Mouse (Mus musculus) neural tube, embryonic 13.5 days (tissue): ENCODE results near the gene Spata5. TPM values are rescaled to one million over a fixed set of nuclear protein-coding genes. Genes with fewer than 3 reads are reported as not detected.

ENCODE experiments used
- ATAC-seq: fragments of 200-750 bp; cut with Nextera tagmentation; 2 replicates; pipeline ENCODE4 v1.8.0; 2017; ENCODE audit warnings: low read depth, mild to moderate bottlenecking, moderate TSS enrichment, moderate library complexity
- H3K27ac ChIP-seq: fragments of 300-500 bp; sonication (generic); replicated peaks from 2 replicates; pipeline ENCODE4 v1.5.1; 2015; ENCODE audit warnings: moderate library complexity, mild to moderate bottlenecking, inconsistent platforms
- H3K27me3 ChIP-seq: fragments of 300-500 bp; sonication (generic); 2 replicates; pipeline ENCODE4 v1.6.1; 2015; ENCODE audit warnings: mild to moderate bottlenecking, inconsistent platforms
- H3K36me3 ChIP-seq: fragments of 300-500 bp; sonication (generic); 2 replicates; pipeline ENCODE4 v1.6.1; 2015; ENCODE audit warnings: mild to moderate bottlenecking, inconsistent platforms
- H3K4me1 ChIP-seq: fragments of 300-500 bp; sonication (generic); replicated peaks from 2 replicates; pipeline ENCODE4 v1.6.1; 2015; ENCODE audit warnings: inconsistent platforms
- H3K4me2 ChIP-seq: fragments of 300-500 bp; sonication (generic); 2 replicates; pipeline ENCODE4 v1.6.1; 2015; ENCODE audit warnings: inconsistent platforms, mild to moderate bottlenecking, moderate library complexity
- H3K4me3 ChIP-seq: fragments of 300-500 bp; sonication (generic); 2 replicates; pipeline ENCODE4 v1.5.1; 2015; ENCODE audit warnings: mild to moderate bottlenecking, inconsistent platforms
- H3K9ac ChIP-seq: fragments of 300-500 bp; sonication (generic); 2 replicates; pipeline ENCODE4 v1.6.1; 2015; ENCODE audit warnings: moderate library complexity, mild to moderate bottlenecking, inconsistent platforms
- H3K9me3 ChIP-seq: fragments of 300-500 bp; sonication (generic); 2 replicates; pipeline ENCODE4 v1.6.1; 2016; ENCODE audit warnings: inconsistent platforms
- WGBS: fragments of 180-500 bp; shearing (Covaris S2); methylation state at CpG from one replicate; pipeline ENCODE4 v1.1.7; 2015; 5-methylcytosine and 5-hydroxymethylcytosine counted together
- polyA plus RNA-seq: library from polyadenylated mRNA; unstranded; fragments of >200 nt; fragmentation: Nextera tagmentation; extraction: Ambion mirVana; gene quantifications from 2 replicates; pipeline ENCODE4 v1.2.1, GENCODE M21; 2015

The Spata5 gene
- polyA plus RNA-seq, 1 experiment from 2014 or later = 32.6 TPM

DNA sequence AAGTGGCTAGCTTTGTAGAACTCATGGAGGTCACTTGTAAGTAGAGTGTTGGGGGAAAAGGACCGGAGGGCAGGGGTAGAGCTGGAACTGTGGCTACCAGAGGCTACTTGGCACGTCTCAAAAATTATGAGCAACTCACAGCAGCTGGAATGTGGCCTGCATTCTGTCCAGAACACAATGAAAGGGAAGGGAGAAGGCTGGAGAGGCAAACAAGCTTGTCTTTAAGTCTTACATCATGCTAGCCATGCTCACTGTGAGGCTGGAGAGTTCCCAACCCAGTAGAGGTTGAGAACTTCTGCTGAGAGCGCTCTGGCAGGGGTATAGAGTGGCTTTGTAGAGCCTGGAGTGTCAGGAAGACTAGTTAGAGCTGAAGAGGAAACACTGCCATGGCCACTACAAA lies 22.1 kb upstream of the Spata5 start:
- Histone ChIP-seq H3K9ac (no peak overlapping the region), H3K36me3 (no peaks in the 10 kb centered on the region), H3K9me3 (no peaks in the 10 kb centered on the region), H3K27me3 (no peaks in the 10 kb centered on the region), H3K4me3 (no peak overlapping the region), H3K4me1 (no peaks in the 10 kb centered on the region; the same call in 1 of the 2 replicates), H3K4me2 (no peak overlapping the region), H3K27ac (no peak overlapping the region)
- ATAC-seq = no peak
- WGBS = 84% methylated on average over 3 of the region's 3 CpGs

DNA sequence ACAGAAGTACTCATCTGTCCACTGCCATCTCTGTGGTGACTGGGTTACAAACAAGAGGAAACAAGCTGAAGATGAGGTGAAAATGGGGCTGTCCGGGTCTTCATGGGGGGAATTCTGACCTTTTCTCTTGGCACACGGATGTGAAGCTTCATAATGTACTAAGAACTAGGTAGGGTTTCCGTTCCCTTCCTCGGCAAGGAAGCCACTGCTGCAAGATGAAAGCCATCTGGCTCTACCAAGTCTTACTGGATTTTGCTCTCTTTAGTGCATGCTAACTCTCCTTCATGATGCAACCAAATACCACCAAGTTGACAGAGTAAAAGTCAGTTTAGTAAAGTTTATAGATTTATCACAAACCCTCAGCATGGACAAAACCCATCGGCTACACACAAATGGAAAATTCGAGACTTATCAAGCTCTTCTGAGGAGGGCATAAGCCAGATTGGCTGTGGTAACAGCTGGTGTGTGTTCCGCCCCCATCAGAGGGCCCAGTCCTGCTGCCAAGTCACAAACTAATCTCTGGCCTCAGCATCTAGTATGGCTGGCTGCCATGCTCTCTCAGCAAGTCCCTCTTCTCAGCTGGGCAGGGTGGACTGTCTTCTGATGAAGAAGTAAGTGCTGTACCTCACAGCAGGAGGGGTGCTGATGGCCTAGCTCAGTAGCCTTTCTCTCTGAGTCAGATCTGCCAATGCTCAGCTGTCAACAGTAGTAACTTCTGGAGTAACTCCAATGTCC lies 20.9 kb upstream of the Spata5 start:
- no peaks in the 10 kb centered on the region for H3K27me3 ChIP-seq
- no peaks in the 10 kb centered on the region; the same call in 1 of the 2 replicates for H3K4me1 ChIP-seq
- H3K27ac ChIP-seq = no peak overlapping the region
- no peaks in the 10 kb centered on the region for H3K36me3 ChIP-seq
- no peaks in the 10 kb centered on the region for H3K9me3 ChIP-seq
- no peak for ATAC-seq
- 92% methylated on average over 7 of the region's 7 CpGs for WGBS
- no peak overlapping the region for H3K9ac ChIP-seq
- no peak overlapping the region for H3K4me3 ChIP-seq
- H3K4me2 ChIP-seq = no peak overlapping the region

DNA sequence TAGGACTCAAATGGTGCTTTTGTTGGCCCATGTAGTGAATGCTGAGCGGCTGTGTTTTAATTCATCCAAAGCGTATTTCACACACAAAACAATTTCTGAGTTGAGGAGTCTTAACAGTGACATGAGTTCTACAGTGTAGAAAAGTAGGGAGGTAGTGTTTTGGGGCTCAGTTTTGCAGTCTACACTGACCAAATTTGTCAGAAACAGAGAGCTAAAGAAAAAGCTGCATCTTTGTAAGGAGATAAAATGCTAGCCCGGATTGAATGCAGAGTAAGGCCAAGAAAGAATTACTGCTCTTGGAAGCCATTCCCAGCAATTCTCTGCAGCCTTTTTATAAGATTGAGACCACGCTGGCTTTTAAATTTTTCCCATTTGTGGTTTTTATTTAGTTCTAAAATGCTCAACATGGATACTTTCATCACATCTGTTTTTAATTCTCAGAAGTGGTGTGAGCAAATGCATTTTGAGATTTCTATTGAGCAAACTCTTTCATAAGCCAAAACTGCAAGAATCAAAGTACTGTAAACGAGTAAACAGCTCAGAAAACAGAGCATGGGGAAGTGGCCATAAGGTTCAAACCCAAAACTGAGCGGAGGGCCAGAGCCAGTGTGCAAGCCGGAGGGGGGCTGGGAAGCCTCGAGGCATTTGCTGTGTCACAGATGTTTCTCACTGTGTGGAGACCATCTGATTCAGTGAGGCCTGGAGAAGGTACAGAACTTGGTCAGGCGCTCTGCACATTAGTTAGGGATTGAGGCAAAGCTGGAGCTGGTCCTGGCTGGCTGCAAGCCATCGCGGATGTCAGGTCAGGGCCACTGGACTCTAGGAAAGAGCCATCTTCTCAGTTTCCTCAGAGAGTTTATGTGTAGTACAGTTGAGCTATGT lies 17.7 kb upstream of the Spata5 start:
- Histone ChIP-seq H3K9ac (no peak overlapping the region), H3K36me3 (no peaks in the 10 kb centered on the region), H3K4me1 (no peaks in the 10 kb centered on the region; the same call in 1 of the 2 replicates), H3K27me3 (no peaks in the 10 kb centered on the region), H3K9me3 (no peaks in the 10 kb centered on the region), H3K4me3 (no peak overlapping the region), H3K4me2 (no peak overlapping the region), H3K27ac (no peak overlapping the region)
- no peak for ATAC-seq
- 76% methylated on average over 11 of the region's 11 CpGs for WGBS

DNA sequence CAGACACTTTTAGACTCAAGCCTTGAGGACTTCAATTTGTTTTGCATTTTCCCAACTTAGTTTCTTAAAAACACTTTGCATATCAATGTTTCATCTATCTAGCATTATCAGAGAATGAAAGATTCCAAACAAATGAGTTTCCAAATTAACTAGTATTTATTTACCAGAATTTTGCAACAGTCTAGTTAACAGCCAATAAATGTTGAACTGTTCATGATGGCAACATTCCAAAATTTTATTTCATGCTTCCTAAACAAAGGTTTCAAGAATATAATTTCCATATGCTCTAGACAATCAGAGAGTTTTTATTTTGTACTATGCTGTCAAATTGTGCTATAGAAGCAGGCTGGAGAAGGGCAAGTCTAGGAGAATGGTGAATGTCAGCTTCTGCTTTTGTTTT lies 12.1 kb upstream of the Spata5 start:
- H3K4me1 ChIP-seq = no peaks in the 10 kb centered on the region
- H3K9me3 ChIP-seq = no peaks in the 10 kb centered on the region
- no peaks in the 10 kb centered on the region for H3K27me3 ChIP-seq
- no peaks in the 10 kb centered on the region for H3K36me3 ChIP-seq
- no peak overlapping the region for H3K4me3 ChIP-seq
- H3K4me2 ChIP-seq = no peak overlapping the region
- H3K27ac ChIP-seq = no peak overlapping the region
- ATAC-seq = no peak
- H3K9ac ChIP-seq = no peak overlapping the region

DNA sequence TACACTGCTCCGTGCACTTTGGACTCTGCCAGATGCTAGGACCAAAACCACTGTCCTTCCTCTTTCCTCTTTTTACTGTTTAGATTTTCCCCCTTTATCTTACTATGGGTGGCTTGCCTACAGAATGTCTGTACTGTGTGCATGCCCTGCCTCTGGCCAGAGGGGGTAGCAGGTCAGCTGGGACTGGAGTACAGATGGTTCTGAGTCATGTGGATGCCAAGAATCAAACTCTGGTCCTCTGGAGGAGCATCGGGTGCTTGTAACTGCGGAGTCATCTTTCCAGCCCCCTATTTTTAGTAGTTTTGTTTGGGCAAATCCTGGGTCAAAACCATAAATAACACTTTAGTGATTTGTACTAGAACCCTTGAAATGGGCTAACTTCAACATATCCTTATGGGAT lies 6.2 kb upstream of the Spata5 start:
- Histone ChIP-seq H3K9me3 (no peaks in the 10 kb centered on the region), H3K27me3 (no peaks in the 10 kb centered on the region), H3K27ac (no peak overlapping the region), H3K36me3 (no peaks in the 10 kb centered on the region), H3K9ac (no peak overlapping the region), H3K4me2 (no peak overlapping the region), H3K4me1 (peaks cover 5% of the 10 kb centered on the region), H3K4me3 (no peak overlapping the region)
- 91% methylated on average over 3 of the region's 3 CpGs for WGBS
- ATAC-seq = no peak

DNA sequence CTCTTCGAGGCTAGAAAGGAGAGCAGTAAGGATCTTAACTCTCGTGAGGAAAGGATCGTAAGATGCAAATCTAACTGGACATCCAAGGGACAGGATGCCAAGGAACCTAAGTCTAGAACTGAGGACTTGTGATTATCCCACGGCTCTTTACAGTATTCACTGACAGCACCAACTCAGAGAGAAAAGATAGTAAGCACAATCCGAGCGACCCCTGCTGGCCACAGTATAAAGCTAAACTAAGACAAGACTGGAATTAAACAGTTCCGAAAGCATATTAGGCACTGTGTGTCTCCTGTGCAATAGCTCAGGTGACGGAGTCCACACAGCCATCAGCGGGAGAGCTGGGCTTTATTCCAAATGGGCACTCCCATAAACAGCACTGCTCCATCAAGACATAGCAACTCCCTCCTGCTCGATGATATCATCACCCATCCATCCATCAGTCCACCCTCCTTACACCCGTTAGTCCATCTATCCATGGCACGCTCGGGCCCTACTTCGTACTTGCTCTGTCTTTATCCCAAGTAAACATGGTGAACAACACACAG lies 5.2 kb upstream of the Spata5 start:
- Histone ChIP-seq H3K27ac (no peak overlapping the region), H3K4me3 (no peak overlapping the region), H3K36me3 (no peaks in the 10 kb centered on the region), H3K27me3 (no peaks in the 10 kb centered on the region), H3K4me1 (peaks cover 10% of the 10 kb centered on the region), H3K9ac (no peak overlapping the region), H3K9me3 (no peaks in the 10 kb centered on the region), H3K4me2 (no peak overlapping the region)
- no peak for ATAC-seq
- 54% methylated on average over 14 of the region's 14 CpGs for WGBS

DNA sequence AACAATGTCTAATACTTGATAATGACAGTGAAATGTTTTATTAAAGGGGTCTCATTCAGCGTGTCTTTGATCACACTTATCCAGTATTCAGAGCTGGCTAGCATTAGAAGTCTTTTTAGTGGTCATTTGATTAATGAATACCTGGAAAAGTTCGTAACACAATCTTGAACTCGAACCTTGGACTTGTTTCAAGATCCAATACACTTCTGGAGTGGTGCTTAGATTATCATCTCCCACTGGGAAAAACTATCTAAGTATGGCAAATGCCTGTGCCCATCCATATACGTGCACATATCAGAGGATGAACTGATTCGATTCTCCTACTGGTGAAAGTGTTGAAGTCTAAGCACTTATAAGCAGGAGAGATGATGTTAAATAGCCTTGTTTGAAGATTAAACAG lies 1.4 kb upstream of the Spata5 start:
- 0 out of 2 replicates have a peak overlapping the region, but pooled peaks have one; percentile 90 for H3K27ac ChIP-seq

DNA sequence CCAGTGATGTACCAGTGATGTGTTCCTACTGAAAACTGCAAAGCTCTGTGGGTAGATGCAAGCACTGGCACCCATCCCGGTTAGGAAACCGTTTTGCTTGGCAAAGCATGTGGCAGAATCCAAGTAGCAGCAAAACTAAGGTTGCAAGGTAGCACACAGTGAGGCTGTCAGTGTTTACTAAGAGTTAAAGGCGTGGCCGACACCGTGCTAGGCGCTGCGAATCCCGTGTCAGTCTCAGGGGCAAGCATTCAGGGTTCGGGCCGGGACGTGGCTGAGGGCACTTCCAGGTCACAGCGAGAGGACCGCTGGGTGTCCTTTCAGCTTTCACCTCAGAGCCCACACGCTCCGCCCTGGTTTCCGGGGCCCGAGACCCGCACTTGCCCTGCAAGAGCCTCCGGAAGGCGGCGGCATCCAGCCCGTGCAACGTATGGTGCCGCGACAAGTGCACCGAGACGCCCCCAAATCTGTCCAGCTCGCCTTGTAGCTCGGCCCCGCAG lies 687 bp upstream of the Spata5 start:
- Histone ChIP-seq H3K27me3 (no peaks in the 10 kb centered on the region), H3K27ac (peak overlapping the region; percentile 90), H3K9me3 (no peaks in the 10 kb centered on the region), H3K36me3 (no peaks in the 10 kb centered on the region), H3K4me1 (peaks cover 24% of the 10 kb centered on the region), H3K4me3 (peak overlapping the region; percentile 76), H3K9ac (peak overlapping the region; percentile 81), H3K4me2 (peak overlapping the region; percentile 78)
- WGBS = under 1% methylated on average over 30 of the region's 30 CpGs
- no peak for ATAC-seq

More for the DNA sequence above, 1.4 kb upstream of the Spata5 start:
- ATAC-seq = no peak
- Histone ChIP-seq H3K36me3 (no peaks in the 10 kb centered on the region), H3K9me3 (no peaks in the 10 kb centered on the region), H3K4me1 (peaks cover 24% of the 10 kb centered on the region), H3K4me2 (peak overlapping the region; percentile 78), H3K9ac (peak overlapping the region; percentile 81), H3K4me3 (peak overlapping the region; percentile 76), H3K27me3 (no peaks in the 10 kb centered on the region)
- 80% methylated on average over 5 of the region's 5 CpGs for WGBS

DNA sequence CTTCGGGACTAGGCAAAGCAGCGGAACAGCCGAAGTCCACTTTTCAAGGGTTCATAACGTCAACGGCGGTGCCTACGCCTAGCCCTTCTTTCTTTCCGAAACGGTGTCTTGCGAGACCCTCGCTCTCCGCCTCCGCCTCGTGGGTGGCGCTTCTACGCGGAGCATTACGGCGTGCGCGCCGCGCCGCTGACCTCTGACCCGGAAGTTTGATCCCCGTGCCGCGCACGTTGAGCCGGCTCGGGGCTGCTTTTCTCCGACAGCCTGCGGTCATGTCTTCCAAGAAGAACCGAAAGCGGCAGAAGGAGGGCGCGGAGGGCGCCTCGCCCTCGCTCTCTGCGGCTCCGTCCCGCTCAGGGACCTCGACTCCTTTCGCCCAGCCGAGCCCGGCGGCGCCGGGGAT lies 376 bp downstream of the Spata5 start, which contains the start of gene Nudt6:
Gene Nudt6, minus strand, starts transcription at position 140 of the 400 bp plus-strand sequence.
- peaks cover 24% of the 10 kb centered on the region for H3K4me1 ChIP-seq
- under 1% methylated on average over 50 of the region's 50 CpGs for WGBS

DNA sequence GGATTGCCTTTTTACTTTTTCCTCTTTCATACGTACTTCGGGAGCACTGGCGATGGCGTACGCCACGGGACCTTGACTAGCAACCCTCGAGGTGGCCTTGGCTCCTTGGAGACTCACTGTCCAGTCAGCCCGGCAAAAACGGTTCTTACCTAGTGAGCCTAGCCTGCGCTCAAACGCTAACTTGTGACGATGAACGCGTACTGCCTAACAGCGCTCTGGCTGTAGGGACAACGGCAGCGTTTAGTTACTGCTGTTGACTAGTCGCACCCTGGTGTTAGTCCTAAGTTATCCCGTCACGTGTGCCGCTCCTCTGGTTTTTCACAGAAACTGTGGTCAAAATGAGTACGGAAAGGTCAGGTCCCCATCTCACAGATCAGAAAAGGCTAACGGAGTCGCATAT lies 945 bp downstream of the Spata5 start:
- no peaks in the 10 kb centered on the region for H3K9me3 ChIP-seq
- 0% methylated on average over 24 of the region's 24 CpGs for WGBS
- no peak for ATAC-seq
- peak overlapping the region; percentile 98 for H3K4me2 ChIP-seq
- H3K4me1 ChIP-seq = peaks cover 24% of the 10 kb centered on the region
- H3K9ac ChIP-seq = peak overlapping the region; percentile 79
- H3K27ac ChIP-seq = peak overlapping the region; percentile 89
- peaks cover 9% of the 10 kb centered on the region for H3K36me3 ChIP-seq
- H3K27me3 ChIP-seq = no peaks in the 10 kb centered on the region
- peak overlapping the region; percentile 76 for H3K4me3 ChIP-seq

More for the DNA sequence above, 376 bp downstream of the Spata5 start, which contains the start of gene Nudt6:
- Histone ChIP-seq H3K4me3 (peak within 1 kb of the TSS; percentile 76), H3K9me3 (no peaks in the 10 kb centered on the region), H3K4me2 (peak within 1 kb of the TSS; percentile 98), H3K27ac (peak within 1 kb of the TSS; percentile 90), H3K9ac (peak within 1 kb of the TSS; percentile 81), H3K27me3 (no peaks in the 10 kb centered on the region), H3K36me3 (0 out of 2 replicates have a peak, but pooled peaks cover 5% of the 10 kb centered on the region)
- peak; percentile 90 for ATAC-seq

DNA sequence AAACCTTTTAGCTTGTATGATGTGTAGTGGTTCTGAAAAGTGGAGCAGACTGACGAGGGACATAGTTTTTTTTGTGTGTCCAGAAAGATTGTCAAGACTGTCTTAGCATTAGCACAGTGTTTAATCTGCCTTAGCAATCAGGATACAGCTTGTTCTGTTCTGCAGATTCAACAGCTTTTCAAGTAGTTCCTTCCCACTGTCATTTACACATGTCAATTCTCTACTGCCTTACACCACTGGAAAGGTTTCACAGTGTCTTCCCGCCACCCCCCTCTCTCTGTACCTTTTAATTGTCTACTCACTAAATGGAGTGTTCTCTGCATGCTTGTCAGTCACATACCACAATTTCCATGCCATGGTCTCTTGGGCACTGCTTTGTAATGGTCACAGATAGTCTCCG lies 1.5 kb downstream of the Spata5 start:
- peak overlapping the region; percentile 76 for H3K4me3 ChIP-seq
- peak overlapping the region; percentile 98 for H3K4me2 ChIP-seq
- WGBS = 14% methylated on average over 3 of the region's 3 CpGs
- no peaks in the 10 kb centered on the region for H3K9me3 ChIP-seq
- peak overlapping the region; percentile 79 for H3K9ac ChIP-seq
- no peak for ATAC-seq
- no peak overlapping the region for H3K27ac ChIP-seq
- peaks cover 12% of the 10 kb centered on the region for H3K36me3 ChIP-seq
- no peaks in the 10 kb centered on the region for H3K27me3 ChIP-seq
- H3K4me1 ChIP-seq = peaks cover 24% of the 10 kb centered on the region

DNA sequence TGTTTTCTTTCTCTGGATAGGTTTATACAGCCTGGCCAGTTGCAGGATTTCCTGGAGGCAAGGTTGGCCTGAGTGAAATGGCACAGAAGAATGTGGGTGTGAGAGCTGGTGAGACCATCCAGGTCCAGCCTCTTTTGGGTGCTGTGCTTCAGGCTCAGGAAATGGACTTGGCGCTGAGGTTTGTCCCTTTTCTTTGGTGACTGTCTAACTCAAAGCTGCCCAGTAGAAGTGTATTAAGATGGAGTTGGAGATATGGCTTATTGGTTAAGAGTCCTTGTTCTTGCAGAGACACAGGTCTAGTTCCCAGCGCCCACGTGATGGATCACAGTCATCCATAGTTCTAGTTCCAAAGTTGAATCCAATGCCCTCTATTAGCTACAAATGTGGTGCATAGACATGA lies 6.4 kb downstream of the Spata5 start:
- Histone ChIP-seq H3K36me3 (peaks cover 31% of the 10 kb centered on the region), H3K4me2 (no peak overlapping the region), H3K4me1 (peaks cover 10% of the 10 kb centered on the region), H3K9ac (no peak overlapping the region), H3K27me3 (no peaks in the 10 kb centered on the region), H3K4me3 (no peak overlapping the region), H3K9me3 (no peaks in the 10 kb centered on the region), H3K27ac (no peak overlapping the region)
- no peak for ATAC-seq
- 96% methylated on average over 3 of the region's 3 CpGs for WGBS
